Mouse (Mus musculus) WW6 (cell line): Measurements from ENCODE around the gene Kat5.
A peak's percentile ranks its signal among the peaks of the same experiment; 100 is the strongest.

Source experiments
- DNase-seq: peaks from one replicate; pipeline ENCODE4 v3.0.0-alpha.2; 2013; ENCODE audit warnings: low read depth, low spot score

The Kat5 gene

DNA sequence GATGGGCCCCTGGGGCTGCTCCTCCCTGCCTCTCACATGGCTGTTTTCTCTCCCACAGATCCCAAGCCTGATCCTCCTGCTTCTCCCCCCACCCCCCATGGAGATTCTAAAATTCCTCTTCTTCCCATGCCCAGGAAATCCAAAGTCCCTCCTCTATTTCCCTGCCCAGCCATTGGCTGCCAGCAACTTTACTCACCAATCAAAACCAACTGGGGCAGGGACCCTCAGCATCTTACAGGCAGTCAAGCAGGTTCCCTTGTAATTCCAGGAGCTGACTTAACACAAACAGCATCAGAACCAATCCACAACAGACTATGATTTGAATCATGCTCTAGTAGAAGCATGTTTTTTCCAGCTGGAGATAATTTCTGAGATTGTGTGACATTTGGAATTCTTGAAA, 19.9 kb upstream of the Kat5 start:
- no peak for DNase-seq

GRCm38 (mm10) chr19:5625311-5625710, 15.3 kb upstream of the Kat5 start:
- DNase-seq: no peak

- DNase-seq: no peak
Measured at GRCm38 (mm10) chr19:5621884-5622283, 11.8 kb upstream of the Kat5 start.

GRCm38 (mm10) chr19:5620007-5620406, 10.0 kb upstream of the Kat5 start:
- DNase-seq: no peak

- DNase-seq: no peak
Measured at GRCm38 (mm10) chr19:5614953-5615352, 4.9 kb upstream of the Kat5 start.

DNA sequence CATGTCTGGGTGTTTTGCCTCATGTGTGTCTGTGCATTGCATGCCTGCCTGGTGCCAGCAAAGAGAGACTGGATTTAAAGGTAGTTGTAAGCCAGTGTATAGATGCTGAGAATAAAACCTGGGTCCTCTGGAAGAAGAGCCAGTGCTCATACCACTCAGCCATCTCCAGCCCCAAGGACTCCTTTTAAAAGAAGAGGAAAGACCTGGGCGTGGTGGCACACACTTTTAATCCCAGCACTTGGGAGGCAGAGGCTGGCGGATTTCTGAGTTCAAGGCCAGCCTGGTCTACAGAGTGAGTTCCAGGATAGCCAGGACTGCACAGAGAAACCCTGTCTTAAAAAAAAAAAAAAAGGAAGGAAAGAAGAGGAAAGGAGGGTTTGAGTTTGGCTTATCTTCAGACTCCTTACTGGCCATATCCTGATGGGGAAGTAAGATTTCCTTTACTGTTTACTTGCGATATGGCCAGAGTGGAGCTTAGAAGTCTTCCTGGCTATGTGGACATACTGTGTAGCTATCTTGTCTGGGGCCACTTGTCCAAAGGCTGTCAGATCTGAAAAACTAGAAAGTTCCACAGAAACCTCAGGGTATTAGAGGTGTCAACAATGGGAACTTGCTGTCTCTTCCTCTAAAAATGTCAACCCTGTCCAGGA, 2.9 kb upstream of the Kat5 start:
- DNase-seq: no peak

- no peak for DNase-seq
Measured at GRCm38 (mm10) chr19:5611973-5612372, 1.9 kb upstream of the Kat5 start.

GRCm38 (mm10) chr19:5609171-5609546, 878 bp downstream of the Kat5 start:
- DNase-seq: no peak

DNA sequence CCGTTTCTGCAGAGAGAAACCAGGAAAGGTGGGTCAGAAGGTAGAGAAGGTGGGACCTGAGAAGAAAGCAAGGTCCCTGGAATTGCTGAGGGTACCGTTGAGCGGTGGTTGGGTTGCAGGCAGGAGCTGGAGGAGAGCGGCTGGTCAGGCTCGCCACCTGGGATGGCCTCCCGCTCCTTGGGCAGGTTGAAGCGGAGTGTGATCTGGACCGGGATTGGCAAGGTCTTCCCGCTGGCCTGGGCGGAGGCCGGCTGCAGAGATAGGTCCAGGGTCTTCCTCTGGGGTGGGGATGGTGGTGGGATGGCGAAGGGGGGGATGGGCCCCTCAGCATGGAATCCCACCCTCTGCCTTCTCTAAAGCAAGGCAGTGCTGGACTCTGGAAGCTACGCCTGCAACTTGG, 1.3 kb downstream of the Kat5 start:
- DNase-seq: no peak

DNA sequence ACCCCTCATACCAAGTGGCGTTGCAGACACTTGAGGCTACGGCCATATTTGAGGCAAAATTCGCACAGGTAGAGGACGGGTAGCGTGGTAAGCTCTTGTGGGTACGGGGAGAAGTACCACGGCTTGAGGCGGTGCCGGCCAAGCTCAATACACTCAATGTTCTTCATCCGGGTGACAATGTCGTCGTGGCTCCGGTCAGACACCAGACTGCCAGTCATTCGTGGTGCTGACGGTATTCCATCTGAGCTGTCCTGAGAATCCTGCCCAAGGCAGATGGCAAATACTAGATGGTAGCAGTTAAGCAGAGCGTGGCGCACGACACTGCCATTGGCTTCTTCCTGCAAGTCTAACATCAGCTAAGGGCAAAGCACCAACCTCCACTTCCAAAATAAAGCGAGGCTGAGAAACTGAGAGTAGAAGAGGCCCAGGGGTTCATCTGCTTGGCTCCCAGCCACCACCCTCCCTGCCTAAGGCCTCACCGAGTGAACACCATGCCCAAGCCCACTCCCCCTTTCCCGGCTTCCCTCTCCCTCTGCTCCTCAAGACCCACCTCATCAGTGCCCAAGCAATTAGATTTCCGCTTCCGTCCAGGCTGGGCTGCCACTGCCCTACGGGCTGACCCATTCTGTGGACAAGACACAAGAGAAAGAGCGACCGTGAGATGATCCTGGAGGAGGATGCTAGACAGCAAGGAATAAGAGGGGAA, 2.2 kb downstream of the Kat5 start:
- DNase-seq: no peak

GRCm38 (mm10) chr19:5606196-5606595, 3.8 kb downstream of the Kat5 start:
- no peak for DNase-seq

- no peak for DNase-seq
Measured at GRCm38 (mm10) chr19:5605126-5605525, 4.9 kb downstream of the Kat5 start.

- no peak for DNase-seq
Measured at GRCm38 (mm10) chr19:5603664-5604063, 6.4 kb downstream of the Kat5 start.

DNA sequence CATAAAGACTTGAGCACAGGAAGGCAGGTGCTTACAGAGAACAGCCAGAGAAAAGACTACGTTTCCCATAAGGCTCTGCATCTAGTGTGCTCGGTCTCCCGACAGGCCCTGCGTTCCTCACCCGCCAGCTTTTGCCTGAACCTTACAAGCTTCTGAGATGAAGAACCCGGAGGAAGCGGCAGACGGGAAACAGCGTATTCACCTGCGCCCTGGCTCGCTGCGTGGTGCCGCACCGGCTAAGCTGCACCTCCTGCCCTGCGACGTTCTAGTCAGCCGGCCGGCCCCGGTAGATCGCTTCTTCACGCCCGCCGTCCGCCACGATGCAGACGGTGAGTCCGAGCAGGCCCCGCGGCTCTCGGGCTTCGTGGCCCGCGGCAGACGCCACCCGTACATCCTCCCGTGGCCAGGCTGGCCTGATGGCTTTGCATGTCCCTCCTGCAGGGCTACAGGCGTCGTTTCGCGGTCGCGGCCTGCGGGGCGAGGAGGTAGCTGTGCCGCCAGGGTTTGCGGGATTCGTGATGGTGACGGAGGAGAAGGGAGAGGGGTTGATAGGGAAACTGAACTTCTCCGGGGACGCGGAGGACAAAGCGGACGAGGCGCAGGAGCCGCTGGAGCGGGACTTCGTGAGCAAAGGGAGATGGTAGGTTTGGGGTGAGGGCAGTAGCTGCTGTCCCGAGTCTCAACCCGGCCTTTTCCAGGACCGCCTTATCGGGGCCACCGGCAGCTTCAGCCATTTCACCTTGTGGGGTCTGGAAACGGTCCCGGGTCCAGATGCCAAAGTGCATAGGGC, 8.1 kb downstream of the Kat5 start, which contains the start of gene Rnaseh2c:
Gene Rnaseh2c, plus strand, starts transcription at position 122 of the 790 bp plus-strand sequence.
- DNase-seq: peak; percentile 52

GRCm38 (mm10) chr19:5599224-5599623, 10.8 kb downstream of the Kat5 start:
- DNase-seq: no peak

DNA sequence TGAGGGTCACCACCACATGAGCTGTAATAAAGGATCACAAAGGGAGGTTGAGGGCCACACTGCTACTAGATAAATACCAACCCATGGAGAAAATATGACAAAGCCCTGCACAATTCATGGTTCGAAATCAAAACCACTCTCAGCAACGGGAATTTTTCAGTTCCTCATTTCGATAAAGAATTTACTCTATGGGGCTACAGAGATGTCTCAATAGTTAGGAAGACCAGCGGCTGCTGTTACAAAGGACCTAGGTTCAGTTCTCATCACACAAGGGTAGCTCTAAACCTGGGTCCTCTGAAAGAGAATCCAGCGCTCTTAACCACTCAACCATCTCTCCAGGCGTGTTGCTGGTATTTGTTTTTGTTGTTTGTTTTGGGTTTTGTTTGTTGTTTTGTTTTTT, 18.1 kb downstream of the Kat5 start:
- DNase-seq: no peak

DNA sequence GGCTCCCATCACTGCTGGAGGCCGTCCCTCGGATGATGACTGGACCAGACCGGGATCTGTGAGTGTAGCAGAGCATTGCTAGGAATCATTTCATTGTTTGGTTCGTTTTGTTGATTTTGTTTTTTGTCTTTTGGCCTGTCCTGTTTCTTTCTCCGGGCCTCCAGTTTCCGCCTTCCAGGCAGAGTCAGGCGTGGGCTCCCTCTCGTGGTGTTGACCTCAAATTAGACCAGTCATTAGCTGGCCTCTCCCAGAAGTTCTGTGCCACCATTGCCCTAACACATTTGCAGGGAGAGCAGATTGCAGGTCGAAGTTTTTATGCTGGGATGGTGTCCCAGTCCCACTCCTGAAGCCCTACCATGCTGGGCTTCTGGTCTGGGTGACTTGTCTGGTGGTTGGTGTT, 20.9 kb downstream of the Kat5 start:
- no peak for DNase-seq

GRCm38 (mm10) chr19:5581995-5582394, 28.0 kb downstream of the Kat5 start:
- no peak for DNase-seq

GRCm38 (mm10) chr19:5580776-5581175, 29.3 kb downstream of the Kat5 start:
- DNase-seq: no peak

DNA sequence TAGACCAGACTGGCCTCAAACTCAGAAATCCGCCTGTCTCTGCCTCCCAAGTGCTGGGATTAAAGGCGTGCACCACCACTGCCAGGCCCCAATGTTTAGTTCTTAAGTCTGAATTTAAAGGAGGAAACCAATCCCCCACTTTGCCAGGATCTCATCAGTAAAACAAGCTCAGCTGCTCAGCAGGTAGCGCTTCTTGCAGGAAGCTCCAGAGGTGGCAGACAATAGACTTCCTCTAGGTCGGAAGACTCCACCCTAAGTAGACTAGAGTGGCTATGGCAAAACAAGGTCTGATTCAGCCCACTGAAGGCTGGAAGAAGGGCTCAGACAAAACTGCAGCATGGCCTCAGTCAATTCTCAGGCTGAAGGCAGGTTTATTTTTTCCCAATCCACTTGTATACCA, 30.1 kb downstream of the Kat5 start:
- no peak for DNase-seq

- no peak for DNase-seq
Measured at GRCm38 (mm10) chr19:5575336-5575735, 34.7 kb downstream of the Kat5 start.

- no peak for DNase-seq
Measured at GRCm38 (mm10) chr19:5572331-5573125, 37.5 kb downstream of the Kat5 start.
